8 mouse cellular contexts compared by ENCODE assay signal in genomic region chr9:56417415-56417947, GRCm38 (mm10). TPM values are rescaled to one million over a fixed set of nuclear protein-coding genes. Genes with fewer than 3 reads are reported as not detected.
DNase-seq lines count a peak whose midpoint lies in the region; ATAC-seq and TF ChIP-seq lines count a peak whose summit lies in the region.

No protein-coding gene starts in this region.

- WGBS in intestine, postnatal 0 days, result 1% methylated on average over 39 of the region's 40 CpGs
- WGBS in midbrain, embryonic 10.5 days, result under 1% methylated on average over 40 of the region's 40 CpGs

- H3K27me3 ChIP-seq in intestine, postnatal 0 days (replicated peaks; ENCODE audit: control insufficient read depth, insufficient read depth, low read length), result no peaks in the 10 kb centered on the region
- H3K27me3 ChIP-seq in midbrain, embryonic 10.5 days (ENCODE audit: low read depth, poor library complexity, severe bottlenecking), result no peaks in the 10 kb centered on the region

- peak; percentile 91 for DNase-seq in adrenal gland, postnatal 10 days
- DNase-seq in embryo, embryonic 9.5 days (ENCODE audit: extremely low spot score), result peak; percentile 83
- DNase-seq in left cerebral cortex, postnatal 4 days, result peak; percentile 79
- peak; percentile 82 for DNase-seq in midbrain, embryonic 10.5 days (ENCODE audit: low spot score)
- DNase-seq in right cerebral cortex, postnatal 36 days (ENCODE audit: low spot score in 2 of 2), result peak; percentile 63
- DNase-seq in urinary bladder, postnatal 4 days (ENCODE audit: low spot score in 2 of 2), result peak; percentile 78 to 87

- H3K4me3 ChIP-seq in intestine, postnatal 0 days (ENCODE audit: low read depth, low read length), result peak overlapping the region; percentile 90
- H3K4me3 ChIP-seq in midbrain, embryonic 10.5 days, result peak overlapping the region; percentile 80

- peak overlapping the region; percentile 83 for H3K4me2 ChIP-seq in intestine, postnatal 0 days (replicated peaks; ENCODE audit: low read depth)

- TF ChIP-seq CTCF in intestine, postnatal 0 days (IDR thresholded peaks at IDR 0.05; ENCODE audit: low read depth), result peak; percentile 81

- H3K4me1 ChIP-seq in intestine, postnatal 0 days (replicated peaks; ENCODE audit: control insufficient read depth, insufficient read depth, low read length), result no peaks in the 10 kb centered on the region
- H3K4me1 ChIP-seq in midbrain, embryonic 10.5 days, result peaks cover 42% of the 10 kb centered on the region

- ATAC-seq in granulocyte monocyte progenitor cell, adult 5-6 weeks (replicated peaks; ENCODE audit: poor library complexity, severe bottlenecking), result peak; percentile 36
- ATAC-seq in intestine, postnatal 0 days, result peak; percentile 51

- no peaks in the 10 kb centered on the region for H3K9me3 ChIP-seq in intestine, postnatal 0 days (ENCODE audit: control insufficient read depth)
- no peaks in the 10 kb centered on the region for H3K9me3 ChIP-seq in midbrain, embryonic 10.5 days (replicated peaks)

- H3K36me3 ChIP-seq in intestine, postnatal 0 days (ENCODE audit: control insufficient read depth, insufficient read depth), result no peaks in the 10 kb centered on the region
- H3K36me3 ChIP-seq in midbrain, embryonic 10.5 days, result no peaks in the 10 kb centered on the region

- peak overlapping the region; percentile 90 for H3K27ac ChIP-seq in intestine, postnatal 0 days (ENCODE audit: low read depth, low read length)
- peak overlapping the region; percentile 94 for H3K27ac ChIP-seq in midbrain, embryonic 10.5 days (replicated peaks)

- H3K9ac ChIP-seq in intestine, postnatal 0 days (ENCODE audit: low read depth, low read length), result peak overlapping the region; percentile 87

- intact Hi-C loops in left cerebral cortex, postnatal 4 days (cut with DNase I), result loop anchor here (5.0 to 10.0 kb wide), 2 partner anchors 90 to 203 kb away; no protein-coding TSS in a partner anchor

RNA-seq across cellular contexts. Expression of gene Peak1, which starts 0.4 kb away (rescaled TPM):
- total RNA-seq in adrenal gland, postnatal 10 days (2021), result 10 to 100 TPM; 37.0 to 46.9 TPM
- 16.0 and 25.3 TPM in 2 replicates for total RNA-seq in granulocyte monocyte progenitor cell, adult 5-6 weeks (2014; fragmentation: Nextera tagmentation)
- 8.8 and 11.6 TPM in 2 replicates for total RNA-seq in granulocyte monocyte progenitor cell, adult 5-6 weeks (2017)
- polyA plus RNA-seq in intestine, postnatal 0 days (2015; fragmentation: Nextera tagmentation; extraction: Ambion mirVana), result 5.9 and 6.4 TPM in 2 replicates
- 10 to 100 TPM; 17.7 to 18.6 TPM for total RNA-seq in left cerebral cortex, postnatal 4 days (2021)
- polyA plus RNA-seq in midbrain, embryonic 10.5 days (2016; fragmentation: Nextera tagmentation; extraction: Ambion mirVana), result 4.3 and 4.5 TPM in 2 replicates

RNA-seq across cellular contexts. Expression of gene Hmg20a, which starts 0.9 kb away (rescaled TPM):
- 10 to 100 TPM; 33.0 to 46.5 TPM for total RNA-seq in adrenal gland, postnatal 10 days (2021)
- 19.6 and 29.8 TPM in 2 replicates for total RNA-seq in granulocyte monocyte progenitor cell, adult 5-6 weeks (2014; fragmentation: Nextera tagmentation)
- total RNA-seq in granulocyte monocyte progenitor cell, adult 5-6 weeks (2017), result 15.7 and 20.3 TPM in 2 replicates
- 12.9 and 14.3 TPM in 2 replicates for polyA plus RNA-seq in intestine, postnatal 0 days (2015; fragmentation: Nextera tagmentation; extraction: Ambion mirVana)
- 10 to 100 TPM; 81.6 to 83.9 TPM for total RNA-seq in left cerebral cortex, postnatal 4 days (2021)
- polyA plus RNA-seq in midbrain, embryonic 10.5 days (2016; fragmentation: Nextera tagmentation; extraction: Ambion mirVana), result 62.5 and 74.3 TPM in 2 replicates

Comparison
In these comparisons a context has a peak if more than half of its experiments do, and no peak if none do; other contexts are left out.
1. Peak in every context shown above with its lines: DNase-seq, ATAC-seq, H3K4me3 ChIP-seq and H3K27ac ChIP-seq.